Mouse (Mus musculus): Measurements from ENCODE around the gene Ghrhr. TPM values are rescaled to one million over a fixed set of nuclear protein-coding genes. Genes with fewer than 3 reads are reported as not detected.
A peak's percentile ranks its signal among the peaks of the same experiment; 100 is the strongest.

The Ghrhr gene
- polyA plus RNA-seq, 1 experiment from 2014 or later: not detected

DNA sequence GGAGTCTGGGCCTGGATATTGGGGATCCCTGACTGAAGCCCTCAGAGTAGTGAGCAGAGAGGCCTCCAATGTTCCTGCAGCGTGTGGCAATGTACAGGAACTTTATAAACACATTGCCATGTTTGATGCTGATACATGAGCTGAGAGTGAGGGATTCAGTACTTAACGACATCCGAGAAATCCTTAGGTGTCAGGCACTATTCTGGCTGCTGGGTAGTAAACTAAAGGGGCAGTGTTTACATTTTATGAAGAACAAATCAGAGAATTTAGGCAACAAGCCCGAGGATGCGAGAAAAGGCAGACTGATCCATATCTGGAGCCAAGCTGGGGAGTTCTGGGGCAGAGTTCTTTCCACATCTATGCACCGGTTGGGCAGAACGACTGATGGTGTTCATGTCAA lies 20.5 kb upstream of the Ghrhr start:
- Histone ChIP-seq H3K4me2 (no peak overlapping the region), H3K4me3 (no peak overlapping the region), H3K4me1 (replicated peaks) (peaks cover 9% of the 10 kb centered on the region), H3K27ac (replicated peaks) (no peak overlapping the region), H3K9me3 (0 out of 2 replicates have a peak, but pooled peaks cover under 1% of the 10 kb centered on the region), H3K36me3 (no peaks in the 10 kb centered on the region), H3K27me3 (no peaks in the 10 kb centered on the region), H3K9ac (no peak overlapping the region)
- no peak for ATAC-seq (ENCODE audit: low read depth)
- 90% methylated on average over 7 of the region's 7 CpGs for WGBS

DNA sequence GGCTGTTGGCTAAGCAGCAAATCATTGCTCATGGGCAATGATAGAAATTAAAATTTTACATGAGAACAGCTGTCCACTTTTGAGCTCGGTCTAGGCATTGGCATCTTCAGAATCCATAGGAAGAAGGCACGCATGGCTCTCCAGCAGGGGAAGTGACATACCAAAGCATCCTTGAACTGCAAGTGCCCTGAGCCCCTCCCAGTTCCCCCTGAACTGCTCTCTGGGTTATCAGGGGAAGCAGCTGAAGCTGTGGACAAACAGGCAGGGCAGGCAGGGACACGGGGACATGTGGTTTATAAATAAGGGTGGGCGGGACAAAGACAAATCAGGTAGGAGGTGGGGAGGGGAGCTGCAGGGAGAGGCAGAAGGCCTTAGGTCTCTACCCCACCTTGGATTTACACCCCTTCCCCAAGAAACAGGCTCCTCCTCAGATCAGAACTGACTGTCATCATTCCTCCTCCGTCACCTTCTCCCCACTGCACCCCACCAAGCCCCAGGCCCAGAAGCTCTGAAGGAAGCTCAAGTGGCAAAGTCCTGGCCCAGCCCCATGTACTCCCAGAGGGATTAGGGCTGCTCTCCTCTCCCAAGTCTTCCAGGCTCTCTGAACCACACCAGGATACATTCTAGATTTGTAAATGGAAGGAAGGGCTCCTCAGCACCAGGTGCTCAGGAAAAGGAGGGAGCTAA lies 19.9 kb upstream of the Ghrhr start:
- Histone ChIP-seq H3K4me1 (replicated peaks) (peaks cover 9% of the 10 kb centered on the region), H3K27me3 (no peaks in the 10 kb centered on the region), H3K9ac (no peak overlapping the region), H3K27ac (replicated peaks) (no peak overlapping the region), H3K4me3 (no peak overlapping the region), H3K36me3 (no peaks in the 10 kb centered on the region), H3K4me2 (no peak overlapping the region), H3K9me3 (no peaks in the 10 kb centered on the region)
- WGBS: 67% methylated on average over 5 of the region's 5 CpGs
- ATAC-seq (ENCODE audit: low read depth): no peak

DNA sequence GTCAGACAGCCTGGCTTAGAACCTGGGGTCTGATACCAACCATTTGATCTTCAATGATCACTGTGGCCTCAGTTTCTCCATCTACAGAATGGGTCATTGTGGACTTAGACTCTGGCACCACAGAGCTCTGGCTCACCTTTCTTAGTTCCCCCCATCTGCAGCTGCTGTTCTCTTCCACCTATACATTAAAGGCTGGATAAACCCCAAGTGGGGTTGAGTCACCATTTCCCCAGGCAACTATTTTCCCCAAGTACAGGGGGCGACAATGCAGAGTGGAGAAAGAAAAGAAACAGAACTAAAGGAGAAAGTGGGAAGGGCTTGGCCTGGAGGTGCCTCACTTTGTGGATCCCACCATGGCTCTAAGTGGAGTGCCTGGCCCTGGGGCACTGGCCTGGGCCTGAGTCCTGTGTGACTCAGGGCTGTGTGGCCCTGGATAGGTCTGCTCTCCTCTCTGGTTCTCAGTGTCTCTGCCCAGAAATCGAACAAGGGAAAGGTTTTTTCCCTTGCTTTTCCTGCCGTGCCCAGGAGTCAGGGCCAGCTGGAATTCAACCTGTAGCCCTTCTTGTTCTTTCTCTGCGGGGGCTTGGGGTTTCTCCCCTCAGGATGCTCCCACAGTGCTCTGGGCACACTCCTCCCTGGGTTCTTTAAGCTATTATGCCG lies 19.0 kb upstream of the Ghrhr start:
- Histone ChIP-seq H3K4me3 (no peak overlapping the region), H3K9me3 (no peaks in the 10 kb centered on the region), H3K4me1 (replicated peaks) (peaks cover 9% of the 10 kb centered on the region), H3K4me2 (no peak overlapping the region), H3K9ac (no peak overlapping the region), H3K27me3 (no peaks in the 10 kb centered on the region), H3K27ac (replicated peaks) (no peak overlapping the region), H3K36me3 (no peaks in the 10 kb centered on the region)
- 63% methylated on average over 5 of the region's 5 CpGs for WGBS
- ATAC-seq (ENCODE audit: low read depth): no peak

DNA sequence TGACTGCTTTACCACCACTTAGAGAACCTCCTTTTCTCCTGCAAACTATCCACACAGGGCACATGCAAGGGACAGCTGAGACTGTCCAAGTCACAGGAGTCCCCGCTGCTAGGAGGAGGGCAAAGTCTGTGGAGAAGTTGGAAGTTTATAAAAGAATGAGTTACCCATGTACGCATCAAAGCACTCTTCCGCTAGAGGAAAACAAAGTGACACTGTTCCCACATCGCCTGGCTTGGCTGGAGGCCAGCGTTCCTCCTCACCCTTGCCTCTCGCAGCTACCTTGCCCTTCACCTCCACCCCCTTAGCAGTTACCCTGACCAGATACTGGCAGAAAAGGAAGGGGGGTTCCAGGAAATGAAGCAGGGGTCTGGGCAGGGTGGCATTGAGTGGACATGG lies 18.5 kb upstream of the Ghrhr start:
- H3K4me1 ChIP-seq (replicated peaks): peaks cover 9% of the 10 kb centered on the region
- no peaks in the 10 kb centered on the region for H3K36me3 ChIP-seq

DNA sequence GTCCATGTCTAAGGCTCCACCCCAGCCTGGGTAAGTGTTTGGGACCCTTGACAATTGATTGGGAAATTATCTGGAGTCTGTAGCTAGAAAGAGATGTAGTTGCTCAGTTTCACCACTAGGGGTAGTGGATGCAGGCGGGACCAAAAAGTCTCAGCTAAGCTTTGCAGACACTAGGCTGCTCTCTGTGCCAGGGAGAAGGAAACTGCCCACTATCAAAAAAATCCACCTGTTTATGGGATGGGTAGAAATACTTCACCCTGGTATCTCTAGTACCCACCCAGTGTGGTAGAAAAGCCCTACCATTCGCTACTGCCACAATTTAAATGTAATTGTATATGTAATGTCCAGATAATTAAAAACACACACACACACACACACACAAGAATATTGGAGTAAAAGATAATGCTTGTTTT lies 17.4 kb upstream of the Ghrhr start:
- H3K9me3 ChIP-seq: no peaks in the 10 kb centered on the region
- no peak overlapping the region for H3K4me2 ChIP-seq
- no peaks in the 10 kb centered on the region for H3K36me3 ChIP-seq
- H3K9ac ChIP-seq: no peak overlapping the region
- no peak for ATAC-seq (ENCODE audit: low read depth)
- H3K4me1 ChIP-seq (replicated peaks): peaks cover 9% of the 10 kb centered on the region
- 39% methylated on average over 2 of the region's 2 CpGs for WGBS
- H3K27ac ChIP-seq (replicated peaks): no peak overlapping the region
- no peak overlapping the region for H3K4me3 ChIP-seq
- H3K27me3 ChIP-seq: no peaks in the 10 kb centered on the region

More for the DNA sequence above, 18.5 kb upstream of the Ghrhr start:
- Histone ChIP-seq H3K4me2 (no peak overlapping the region), H3K27ac (replicated peaks) (no peak overlapping the region), H3K9ac (no peak overlapping the region), H3K4me3 (no peak overlapping the region), H3K9me3 (no peaks in the 10 kb centered on the region), H3K27me3 (no peaks in the 10 kb centered on the region)
- 41% methylated on average over 6 of the region's 6 CpGs for WGBS
- no peak for ATAC-seq (ENCODE audit: low read depth)

DNA sequence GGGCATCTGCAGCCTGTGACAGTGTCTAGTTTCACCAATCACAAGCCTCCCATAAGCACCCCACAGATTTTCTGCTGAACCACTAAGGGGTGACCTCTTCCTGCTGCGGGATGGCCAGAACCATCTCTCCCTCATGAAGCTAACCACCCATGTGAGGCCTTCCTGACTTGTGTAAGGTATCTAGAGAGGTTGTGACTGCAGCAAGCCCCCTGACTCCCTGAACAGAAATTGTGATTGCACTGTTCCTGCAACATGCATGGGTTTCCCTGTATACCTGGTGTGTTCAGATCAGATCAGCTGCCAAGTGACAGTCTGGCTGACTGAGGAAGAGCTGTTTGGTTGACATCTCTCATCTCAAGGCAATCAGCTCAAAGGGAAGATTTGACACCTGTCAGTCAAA lies 13.4 kb upstream of the Ghrhr start:
- Histone ChIP-seq H3K4me2 (no peak overlapping the region), H3K36me3 (no peaks in the 10 kb centered on the region), H3K9me3 (no peaks in the 10 kb centered on the region), H3K4me1 (replicated peaks) (peaks cover 2% of the 10 kb centered on the region), H3K9ac (no peak overlapping the region), H3K4me3 (no peak overlapping the region), H3K27me3 (no peaks in the 10 kb centered on the region), H3K27ac (replicated peaks) (no peak overlapping the region)
- no peak for ATAC-seq (ENCODE audit: low read depth)
- 97% methylated on average over 1 of the region's 1 CpGs for WGBS

DNA sequence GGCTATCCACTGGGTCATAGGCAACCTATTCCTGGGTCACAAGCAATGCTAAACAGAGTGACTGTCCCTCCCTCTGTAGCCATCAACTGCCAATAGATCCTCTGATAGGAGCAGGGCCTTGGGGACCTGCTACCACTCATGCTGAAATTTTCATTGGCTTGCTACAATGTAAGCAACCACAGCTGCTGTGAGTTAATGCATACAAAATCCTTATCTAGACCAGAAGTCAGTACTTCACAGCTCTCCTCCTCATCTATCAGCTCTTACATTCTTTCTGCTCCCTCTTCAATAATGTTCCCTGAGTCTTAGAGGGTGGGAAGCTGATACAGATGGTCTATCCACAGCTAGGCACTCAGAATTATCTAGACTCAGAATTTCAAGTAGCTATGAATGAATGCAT lies 9.0 kb upstream of the Ghrhr start:
- no peaks in the 10 kb centered on the region for H3K4me1 ChIP-seq (replicated peaks)
- no peak overlapping the region for H3K4me2 ChIP-seq
- no peaks in the 10 kb centered on the region for H3K27me3 ChIP-seq
- no peak overlapping the region for H3K9ac ChIP-seq
- H3K36me3 ChIP-seq: no peaks in the 10 kb centered on the region
- no peak for ATAC-seq (ENCODE audit: low read depth)
- no peak overlapping the region for H3K27ac ChIP-seq (replicated peaks)
- no peak overlapping the region for H3K4me3 ChIP-seq
- no peaks in the 10 kb centered on the region for H3K9me3 ChIP-seq

DNA sequence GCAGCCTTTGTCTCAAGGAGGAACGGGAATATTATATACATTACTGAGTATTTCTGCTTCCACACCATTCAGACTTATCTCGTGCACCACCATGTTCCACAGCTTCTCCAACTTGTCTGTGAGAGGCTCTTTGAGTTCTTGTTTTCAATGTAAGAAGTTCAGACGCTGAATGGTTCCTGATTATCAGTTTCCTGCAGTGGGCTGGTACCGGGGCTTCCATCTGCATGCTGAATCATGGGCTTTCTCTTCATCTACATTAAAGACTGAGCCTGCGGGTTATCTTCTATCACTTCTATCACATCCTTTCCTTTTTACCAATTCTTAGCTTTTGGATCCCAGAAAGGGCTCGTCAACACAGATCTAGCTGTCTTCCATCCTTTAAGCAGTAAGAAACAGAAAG lies 5.3 kb upstream of the Ghrhr start:
- Histone ChIP-seq H3K4me1 (replicated peaks) (no peaks in the 10 kb centered on the region), H3K27me3 (no peaks in the 10 kb centered on the region), H3K9me3 (no peaks in the 10 kb centered on the region), H3K27ac (replicated peaks) (no peak overlapping the region), H3K9ac (no peak overlapping the region), H3K36me3 (no peaks in the 10 kb centered on the region), H3K4me2 (no peak overlapping the region), H3K4me3 (no peak overlapping the region)
- no peak for ATAC-seq (ENCODE audit: low read depth)
- 92% methylated on average over 6 of the region's 6 CpGs for WGBS

DNA sequence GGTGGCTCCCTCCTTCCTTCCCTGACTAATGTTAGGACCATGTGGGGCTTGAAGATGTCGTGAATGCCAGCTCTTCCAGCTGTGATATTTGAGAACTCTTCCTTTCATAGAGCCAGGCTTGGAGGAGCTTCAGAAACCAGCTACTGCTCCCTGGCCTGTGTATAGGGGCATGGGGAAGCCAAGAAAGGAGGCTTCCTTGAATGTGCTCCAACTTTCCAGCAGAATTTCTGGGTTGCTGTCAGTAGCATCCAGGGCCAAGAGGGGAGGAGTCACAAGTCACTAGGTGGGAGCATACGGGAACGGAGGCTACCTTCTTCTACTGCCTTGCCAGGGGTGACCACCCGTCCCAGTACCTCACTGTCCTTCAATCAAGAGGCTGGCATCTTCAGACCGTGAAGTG lies 416 bp downstream of the Ghrhr start:
- no peaks in the 10 kb centered on the region for H3K9me3 ChIP-seq
- no peak overlapping the region for H3K4me2 ChIP-seq
- no peak for ATAC-seq (ENCODE audit: low read depth)
- H3K27me3 ChIP-seq: no peaks in the 10 kb centered on the region
- no peak overlapping the region for H3K27ac ChIP-seq (replicated peaks)
- H3K36me3 ChIP-seq: no peaks in the 10 kb centered on the region
- H3K4me1 ChIP-seq (replicated peaks): no peaks in the 10 kb centered on the region
- no peak overlapping the region for H3K9ac ChIP-seq
- H3K4me3 ChIP-seq: no peak overlapping the region
- WGBS: 76% methylated on average over 5 of the region's 5 CpGs

DNA sequence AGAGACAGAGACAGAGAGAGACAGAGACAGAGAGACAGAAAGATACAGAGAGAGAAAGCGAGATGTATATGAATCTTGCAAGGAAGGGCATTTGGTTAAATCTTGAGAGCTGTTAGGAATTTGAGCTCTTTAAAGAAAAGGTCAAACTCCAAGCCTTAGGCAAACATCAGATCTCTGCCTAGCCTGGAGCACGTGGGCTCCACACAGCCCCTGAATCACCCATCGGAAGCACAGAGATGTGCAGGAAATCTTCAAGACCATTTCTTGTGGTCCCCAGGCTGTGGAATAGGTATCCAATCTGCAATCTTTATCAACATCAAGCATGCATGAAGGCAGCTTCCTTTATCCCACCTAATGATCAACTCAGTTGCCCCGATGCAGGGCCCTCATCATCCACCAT lies 1.4 kb downstream of the Ghrhr start:
- 86% methylated on average over 4 of the region's 4 CpGs for WGBS
- H3K4me1 ChIP-seq (replicated peaks): no peaks in the 10 kb centered on the region
- no peak overlapping the region for H3K27ac ChIP-seq (replicated peaks)
- no peak overlapping the region for H3K9ac ChIP-seq
- ATAC-seq (ENCODE audit: low read depth): no peak
- H3K27me3 ChIP-seq: no peaks in the 10 kb centered on the region
- H3K36me3 ChIP-seq: no peaks in the 10 kb centered on the region
- no peak overlapping the region for H3K4me2 ChIP-seq
- H3K4me3 ChIP-seq: no peak overlapping the region
- H3K9me3 ChIP-seq: no peaks in the 10 kb centered on the region

DNA sequence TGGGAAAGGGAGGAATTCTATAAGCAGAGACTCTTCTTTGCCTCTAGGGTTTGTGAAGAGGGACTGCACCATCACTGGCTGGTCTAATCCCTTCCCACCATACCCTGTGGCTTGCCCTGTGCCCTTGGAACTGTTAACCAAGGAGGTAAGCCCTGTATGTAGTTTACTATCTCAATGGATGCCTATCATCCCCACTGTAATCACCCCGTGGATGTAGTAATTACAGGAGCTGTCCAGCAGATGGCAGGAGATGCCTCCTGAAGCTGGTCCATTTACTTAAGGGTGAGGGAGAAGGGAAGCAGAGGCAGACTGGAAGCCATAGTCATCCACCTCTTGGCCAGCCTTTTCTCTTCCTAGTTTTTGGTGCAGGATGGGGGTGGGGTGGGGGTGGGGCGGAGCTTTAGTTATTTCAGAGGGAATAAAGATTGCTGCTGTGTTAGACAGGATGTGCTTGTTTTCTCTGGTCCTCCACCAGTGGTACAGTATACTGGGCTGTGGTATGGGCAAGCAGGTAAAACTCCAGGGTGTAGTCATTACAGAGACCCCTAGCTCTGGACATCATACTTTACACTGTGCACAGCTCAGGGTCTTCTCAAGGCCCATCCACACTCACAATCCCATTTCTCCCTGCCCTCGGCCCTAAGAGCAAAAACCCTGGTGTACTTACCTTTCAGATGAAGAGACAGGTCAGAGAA lies 3.7 kb downstream of the Ghrhr start:
- no peak overlapping the region for H3K9ac ChIP-seq
- H3K27me3 ChIP-seq: no peaks in the 10 kb centered on the region
- H3K4me3 ChIP-seq: no peak overlapping the region
- no peaks in the 10 kb centered on the region for H3K4me1 ChIP-seq (replicated peaks)
- 43% methylated on average over 3 of the region's 3 CpGs for WGBS
- no peak overlapping the region for H3K4me2 ChIP-seq
- no peaks in the 10 kb centered on the region for H3K36me3 ChIP-seq
- no peaks in the 10 kb centered on the region for H3K9me3 ChIP-seq
- peak; percentile 75 for ATAC-seq (ENCODE audit: low read depth)
- no peak overlapping the region for H3K27ac ChIP-seq (replicated peaks)

DNA sequence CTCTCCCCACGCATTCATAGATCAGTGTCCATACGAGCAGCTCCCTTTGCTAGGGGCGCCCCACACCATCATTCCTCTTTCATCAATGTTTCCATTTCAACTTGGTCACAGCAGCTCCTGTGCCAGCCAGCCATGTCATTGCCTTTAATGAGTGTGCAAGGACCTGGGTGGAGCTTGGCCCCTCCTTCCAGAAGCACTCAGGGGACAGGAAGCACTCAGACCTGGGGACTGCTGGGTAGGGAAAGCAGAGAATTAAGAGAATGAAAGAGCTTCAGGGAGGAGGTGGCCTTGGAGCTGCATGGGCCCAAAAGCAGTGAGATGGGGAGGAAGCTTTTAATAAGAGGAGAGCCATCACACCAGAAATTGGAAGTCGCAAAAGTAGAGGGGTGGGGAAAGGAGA lies 5.9 kb downstream of the Ghrhr start:
- Histone ChIP-seq H3K27me3 (no peaks in the 10 kb centered on the region), H3K36me3 (no peaks in the 10 kb centered on the region), H3K4me2 (no peak overlapping the region), H3K9ac (no peak overlapping the region), H3K9me3 (no peaks in the 10 kb centered on the region), H3K4me1 (replicated peaks) (no peaks in the 10 kb centered on the region), H3K27ac (replicated peaks) (no peak overlapping the region), H3K4me3 (no peak overlapping the region)
- 92% methylated on average over 4 of the region's 4 CpGs for WGBS
- ATAC-seq (ENCODE audit: low read depth): no peak

All from neural tube, embryonic 13.5 days (tissue).